Mouse (Mus musculus): ENCODE results near the gene Zfp831. TPM values are rescaled to one million over a fixed set of nuclear protein-coding genes. Genes with fewer than 3 reads are reported as not detected.

Gene Zfp831
- total RNA-seq, 2 experiments from 2014 or later: 0.10 to 0.12 TPM

GRCm38 (mm10) chr2:174636750-174637149, 6.6 kb upstream of the Zfp831 start:
- peak; percentile 23 to 31 for DNase-seq
- intact Hi-C loops (cut with DNase I): loop anchor here (2.0 kb wide), 1 partner anchor 32 kb away; no protein-coding TSS in a partner anchor

DNA sequence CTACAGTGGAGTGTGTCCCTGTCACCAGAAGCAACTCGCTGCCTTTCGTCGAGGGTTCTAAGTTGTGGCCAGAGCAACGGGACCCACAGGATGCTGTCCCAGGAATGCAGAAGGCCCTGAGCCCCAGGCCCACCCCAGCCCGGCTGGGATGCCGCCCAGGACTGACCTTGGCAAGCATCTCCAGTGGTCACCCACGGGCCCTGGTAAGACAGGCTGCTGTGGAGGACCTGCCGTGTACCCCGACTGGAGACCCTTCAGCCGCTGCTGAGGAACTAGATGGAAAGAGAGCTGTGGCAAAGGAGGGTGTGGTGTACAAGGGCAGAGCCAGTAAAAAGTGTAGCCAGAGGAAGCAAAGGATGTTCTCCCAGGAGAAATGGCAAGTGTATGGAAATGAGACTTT, 1.6 kb downstream of the Zfp831 start:
- intact Hi-C loops (cut with DNase I): no loop called here
- no peak for DNase-seq

DNA sequence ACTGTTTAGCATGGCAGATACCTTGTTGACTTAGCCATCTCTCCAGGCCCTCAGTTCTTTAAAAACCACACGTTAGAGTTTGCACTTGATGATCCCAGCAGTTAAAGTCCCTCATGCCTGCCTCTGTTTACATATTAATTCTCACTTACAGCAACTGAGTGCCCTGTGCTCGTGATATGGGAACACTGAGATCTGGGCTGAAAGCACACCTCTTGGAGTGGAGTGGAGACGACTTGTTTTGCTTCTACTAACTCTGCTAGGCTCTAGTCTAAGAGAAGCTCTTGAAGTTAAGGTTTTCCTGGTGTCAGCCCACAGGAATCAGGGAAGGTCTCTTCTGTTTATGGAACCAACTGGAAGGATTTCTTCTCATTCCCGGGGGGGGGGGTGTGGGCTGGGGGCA, 9.5 kb downstream of the Zfp831 start:
- DNase-seq: no peak

GRCm38 (mm10) chr2:174655341-174655740, 12.0 kb downstream of the Zfp831 start:
- intact Hi-C loops (cut with DNase I): no loop called here
- DNase-seq: no peak

More for the DNA sequence above, 9.5 kb downstream of the Zfp831 start:
- intact Hi-C loops (cut with DNase I): no loop called here

DNA sequence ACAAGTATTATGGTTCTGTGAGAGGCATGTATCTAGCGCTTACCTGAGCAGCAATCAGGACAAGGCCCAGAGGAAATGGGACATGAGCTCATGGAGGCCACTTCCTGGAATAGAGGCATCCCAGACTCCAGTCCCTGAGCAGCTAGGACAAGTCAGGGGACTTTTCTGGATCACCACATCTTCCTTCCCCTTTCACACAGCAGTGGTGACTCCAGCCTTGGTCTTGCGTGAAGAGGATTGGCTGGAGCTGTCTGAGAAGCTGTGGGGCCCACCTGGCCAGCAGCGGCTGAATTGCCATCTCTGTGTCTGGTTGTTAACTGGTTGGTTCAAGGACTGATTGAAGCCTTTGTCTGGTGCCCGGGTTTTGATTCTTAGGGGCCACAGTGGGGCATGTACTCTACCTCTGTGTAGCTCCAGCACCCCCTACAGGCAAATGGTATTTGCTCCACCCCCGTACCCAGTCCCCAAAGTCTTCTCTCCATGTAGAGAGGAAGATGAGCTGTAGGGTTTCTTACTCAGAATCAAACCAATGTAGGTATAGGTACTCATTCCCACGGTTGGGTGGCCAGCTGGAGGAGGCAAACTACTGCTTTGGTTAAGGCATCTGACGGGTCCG, 15.0 kb downstream of the Zfp831 start:
- intact Hi-C loops (cut with DNase I): no loop called here
- DNase-seq: no peak

DNA sequence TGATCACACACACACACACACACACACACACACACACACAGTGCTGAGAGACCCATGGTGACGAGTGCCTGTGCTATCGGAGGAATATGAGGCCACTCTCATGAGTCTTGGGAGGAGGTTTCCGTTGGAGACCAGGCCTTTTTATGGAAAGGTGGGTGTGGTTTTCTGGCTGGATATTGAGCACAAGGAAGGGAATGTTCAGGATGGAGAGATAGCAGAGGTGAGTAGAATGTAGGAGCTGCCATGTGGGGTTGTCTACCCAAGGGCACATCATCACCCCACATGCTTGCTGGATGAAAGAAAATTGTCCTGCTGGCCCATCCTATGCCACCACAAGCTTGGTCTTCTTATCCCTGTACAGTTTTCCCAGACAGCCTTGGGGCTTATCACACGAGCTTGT, 16.5 kb downstream of the Zfp831 start:
- no peak for DNase-seq
- intact Hi-C loops (cut with DNase I): no loop called here

- no peak for DNase-seq
- intact Hi-C loops (cut with DNase I): no loop called here
Observed at GRCm38 (mm10) chr2:174660321-174660720, 17.0 kb downstream of the Zfp831 start.

DNA sequence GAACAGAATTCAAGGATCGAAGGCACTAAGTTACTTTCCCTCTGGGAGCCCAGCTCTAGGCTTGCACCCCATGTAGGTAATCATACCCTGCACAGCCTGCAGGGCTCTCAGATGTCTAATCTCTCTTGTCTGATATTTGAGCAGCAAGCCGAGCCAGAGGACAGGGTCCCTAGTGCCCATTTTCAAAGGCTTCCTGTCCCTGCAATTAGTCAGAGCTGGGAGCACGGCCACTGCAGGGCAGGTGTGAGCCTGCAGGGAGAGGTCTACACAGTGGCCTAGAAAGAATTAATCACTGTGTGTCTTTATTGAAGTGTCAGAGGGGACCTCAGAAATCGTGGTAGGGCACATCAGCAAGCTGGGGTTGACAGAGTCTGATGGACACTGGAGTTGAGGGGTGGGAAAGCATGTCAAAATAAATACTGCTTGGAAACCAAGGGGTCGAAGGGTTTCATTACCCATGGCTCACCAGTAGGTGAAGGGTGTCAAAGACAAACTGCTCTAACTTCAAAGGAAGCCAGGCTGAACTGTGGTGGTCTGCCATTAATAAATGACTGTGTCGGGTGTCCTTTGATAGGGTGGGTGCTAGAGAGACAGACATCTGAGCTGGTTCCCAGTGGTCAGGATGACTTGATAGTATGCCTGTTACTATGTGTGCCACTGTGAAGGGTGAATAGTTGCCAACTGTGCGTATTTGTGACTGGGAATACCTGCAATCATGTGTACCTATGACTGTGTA, 18.3 kb downstream of the Zfp831 start:
- DNase-seq: no peak
- intact Hi-C loops (cut with DNase I): no loop called here

GRCm38 (mm10) chr2:174662593-174662992, 19.3 kb downstream of the Zfp831 start:
- intact Hi-C loops (cut with DNase I): no loop called here
- no peak for DNase-seq

DNA sequence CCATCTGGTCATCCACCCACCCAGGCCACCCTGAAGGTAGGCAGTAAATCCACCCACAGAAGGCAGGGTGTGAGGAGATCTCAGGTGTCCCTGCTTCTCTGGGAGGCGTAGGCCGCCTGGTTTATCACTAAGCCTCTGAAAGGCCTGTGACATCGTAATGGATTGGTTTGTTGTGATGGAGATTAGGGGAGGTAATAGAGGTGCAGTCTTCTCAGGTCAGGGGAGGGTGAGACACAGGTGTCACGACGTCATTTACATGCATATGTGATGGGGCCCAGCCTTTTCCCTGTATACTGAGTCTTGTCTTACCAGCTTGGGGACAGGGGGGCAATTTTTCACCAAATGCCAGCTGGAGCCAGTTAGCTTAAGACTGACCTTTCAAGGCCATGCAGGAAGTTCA, 22.1 kb downstream of the Zfp831 start:
- no peak for DNase-seq
- intact Hi-C loops (cut with DNase I): no loop called here

DNA sequence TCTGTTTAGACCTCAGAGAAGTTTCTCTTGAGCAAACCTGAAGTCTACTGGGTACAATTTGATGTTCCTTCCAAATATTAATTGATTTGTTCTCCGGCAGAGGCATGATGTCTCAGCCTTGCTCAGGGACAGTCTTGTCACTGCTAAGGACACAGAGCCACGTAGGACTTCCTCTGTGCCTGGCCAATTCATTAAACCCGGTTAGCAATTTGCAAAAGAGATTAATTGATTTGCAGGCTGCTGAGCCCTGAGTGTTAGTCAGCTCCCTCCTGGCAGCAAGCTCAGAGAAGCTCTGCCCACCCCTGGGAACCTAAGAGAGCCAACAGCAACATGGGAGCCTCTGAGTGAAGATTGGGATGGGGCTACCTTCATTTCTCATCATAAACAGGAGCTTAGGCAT, 25.5 kb downstream of the Zfp831 start:
- DNase-seq: peak; percentile 10 to 18
- intact Hi-C loops (cut with DNase I): loop anchor here (2.0 kb wide), 1 partner anchor 32 kb away; no protein-coding TSS in a partner anchor

GRCm38 (mm10) chr2:174672506-174673190, 29.3 kb downstream of the Zfp831 start:
- intact Hi-C loops (cut with DNase I): loop anchor here (2.0 to 10.0 kb wide), 4 partner anchors 72 to 1088 kb away; partner anchors contain the start of gene Prelid3b
- DNase-seq: peak; percentile 12 to 41

DNA sequence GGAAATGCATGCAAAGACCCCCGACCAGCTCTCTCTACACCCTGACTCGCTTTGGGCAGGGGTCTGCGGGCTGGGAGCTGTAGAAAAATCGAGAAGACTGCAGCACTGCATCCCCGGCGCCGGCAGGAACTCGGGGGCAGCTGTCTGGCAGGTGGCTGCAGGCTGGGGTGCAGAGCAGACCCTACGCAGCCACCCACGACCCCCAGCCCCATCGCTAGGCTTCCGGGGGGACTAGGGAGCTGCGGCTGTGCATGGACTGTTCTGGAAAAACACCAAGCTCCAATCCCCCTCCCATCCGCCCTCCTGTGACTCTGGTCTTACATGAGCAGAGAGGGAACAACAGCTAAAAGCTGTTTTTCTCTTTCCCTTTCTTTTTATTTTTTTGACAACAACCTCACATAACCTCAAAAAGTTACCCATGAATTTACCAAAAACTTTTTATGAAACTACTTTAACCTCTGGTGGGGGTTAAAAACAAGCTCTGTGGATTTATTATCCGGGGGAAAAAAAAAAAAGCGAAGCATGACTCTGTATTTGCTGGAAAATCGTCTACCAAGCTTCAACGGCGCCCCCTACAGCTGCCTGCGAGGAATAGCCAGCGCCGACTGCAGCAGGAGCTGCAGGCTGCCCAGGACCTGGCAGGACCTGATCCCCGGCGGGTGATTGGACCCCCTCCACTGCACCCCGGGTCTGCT, 30.4 kb downstream of the Zfp831 start:
- intact Hi-C loops (cut with DNase I): loop anchor here (2.0 to 10.0 kb wide), 7 partner anchors 73 to 1089 kb away; partner anchors contain the start of gene Prelid3b
- DNase-seq: peak; percentile 91 to 96

DNA sequence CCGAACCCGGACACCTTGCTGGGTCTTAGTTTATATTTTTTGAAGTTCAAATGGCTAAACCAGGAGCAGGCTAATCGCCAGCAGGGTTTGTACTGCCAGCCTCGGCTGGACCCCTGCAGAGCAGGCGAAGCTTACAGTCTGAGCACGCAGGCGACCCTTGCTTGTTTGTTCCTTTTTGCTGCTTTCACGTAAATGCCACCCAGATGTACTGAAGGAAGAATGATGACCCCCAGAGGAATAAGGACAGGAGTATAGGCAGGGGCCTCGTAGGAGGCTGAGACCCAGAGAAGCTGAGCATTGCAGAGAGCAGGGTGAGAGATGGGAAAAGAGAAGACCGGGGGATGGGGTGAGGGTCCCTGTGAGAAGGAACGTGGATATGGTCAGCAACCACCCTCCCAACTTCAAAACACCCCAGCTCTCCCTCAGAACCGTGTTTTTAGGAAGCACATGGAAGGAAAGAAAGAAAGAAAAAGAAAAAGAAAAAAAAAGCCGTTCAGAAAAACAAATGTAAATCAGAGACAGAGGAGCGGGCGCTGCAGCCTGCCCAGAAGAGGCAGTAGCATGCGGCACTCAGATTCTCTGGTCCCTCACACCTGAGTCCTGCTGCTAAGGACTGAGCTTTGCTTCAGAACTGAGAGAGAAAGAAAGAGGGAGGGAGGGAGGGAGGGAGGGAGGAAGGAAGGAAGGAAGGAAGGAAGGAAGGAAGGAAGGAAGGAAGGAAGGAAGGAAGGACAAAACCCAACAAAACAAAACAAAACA, 31.1 kb downstream of the Zfp831 start:
- intact Hi-C loops (cut with DNase I): loop anchor here (1.0 to 10.0 kb wide), 7 partner anchors 176 to 1090 kb away; partner anchors contain the start of gene Prelid3b
- no peak for DNase-seq

- peak; percentile 77 to 88 for DNase-seq
- intact Hi-C loops (cut with DNase I): loop anchor here (1.0 to 10.0 kb wide), 5 partner anchors 175 to 1091 kb away; no protein-coding TSS in a partner anchor
Observed at GRCm38 (mm10) chr2:174675642-174676041, 32.3 kb downstream of the Zfp831 start.

GRCm38 (mm10) chr2:174701351-174701750, 58.0 kb downstream of the Zfp831 start:
- intact Hi-C loops (cut with DNase I): no loop called here
- DNase-seq: no peak

DNA sequence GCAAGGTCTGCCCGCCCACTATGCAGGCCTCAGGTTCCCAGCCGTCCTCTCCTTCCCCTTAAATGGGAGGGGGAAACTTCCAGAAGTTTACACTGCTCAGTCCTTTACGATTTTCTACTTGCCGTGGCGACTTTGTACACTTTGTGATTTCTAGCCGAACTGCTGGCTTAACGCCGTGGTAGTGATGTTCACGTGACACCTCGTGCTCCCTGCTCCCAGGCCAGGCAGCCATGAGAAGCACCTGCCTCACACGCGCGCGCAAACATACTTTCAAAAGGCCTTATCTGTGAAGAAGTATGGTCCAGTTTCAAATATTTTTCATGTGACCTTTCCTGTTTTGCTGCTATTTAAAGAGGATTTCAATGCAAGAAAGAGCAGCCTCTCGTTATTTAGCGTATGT, 63.8 kb downstream of the Zfp831 start:
- no peak for DNase-seq
- intact Hi-C loops (cut with DNase I): no loop called here

DNA sequence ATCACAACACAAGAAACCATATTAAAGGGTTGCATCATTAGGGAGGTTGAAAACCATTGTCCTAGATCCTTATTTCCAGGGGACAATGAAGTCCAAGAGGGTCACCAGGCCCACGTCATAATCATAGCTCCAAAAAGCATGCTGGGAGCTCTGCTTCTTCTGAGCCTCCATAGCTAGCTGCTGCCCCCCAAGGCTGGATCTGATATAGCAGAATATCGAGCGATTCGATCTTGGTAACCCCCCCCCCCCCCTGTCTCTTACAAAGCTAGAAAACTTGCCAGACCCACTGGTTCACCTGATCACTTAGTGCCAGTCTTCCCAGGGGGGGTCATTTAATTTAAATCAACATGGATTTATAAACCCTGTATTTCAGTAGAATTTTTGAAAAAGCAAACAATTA, 65.3 kb downstream of the Zfp831 start:
- intact Hi-C loops (cut with DNase I): no loop called here
- no peak for DNase-seq

GRCm38 (mm10) chr2:174710185-174710584, 66.9 kb downstream of the Zfp831 start:
- no peak for DNase-seq
- intact Hi-C loops (cut with DNase I): no loop called here

DNA sequence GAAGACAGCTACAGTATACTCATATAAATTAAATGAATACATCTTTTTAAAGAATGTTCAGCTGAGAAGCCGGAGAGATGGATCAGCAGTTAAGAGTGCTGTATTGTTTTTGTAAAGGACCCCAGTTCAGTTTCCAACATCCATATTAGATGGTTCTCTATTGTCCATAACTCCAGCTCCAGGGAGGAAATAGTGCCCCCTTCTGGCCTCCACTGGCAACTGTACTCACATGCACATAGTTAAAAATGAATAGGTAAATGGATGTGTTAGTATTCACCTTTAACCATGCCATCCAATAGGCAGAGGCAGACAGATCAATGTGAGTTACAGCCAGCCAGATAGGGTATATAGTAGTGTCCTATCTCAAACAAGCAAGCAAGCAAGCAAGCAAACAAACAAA, 68.7 kb downstream of the Zfp831 start:
- DNase-seq: no peak
- intact Hi-C loops (cut with DNase I): no loop called here
